Mouse (Mus musculus): Measurements from ENCODE around the gene Sox5. TPM values are rescaled to one million over a fixed set of nuclear protein-coding genes. Genes with fewer than 3 reads are reported as not detected.

The Sox5 gene
- polyA plus RNA-seq, 1 experiment = 0.02 TPM

- TF ChIP-seq GATA1 (IDR thresholded peaks at IDR 0.05; ENCODE audit: low read length) = no peak
These were observed 122.4 kb downstream of the Sox5 start for GRCm38 (mm10) chr6:144659115-144660108.

GRCm38 (mm10) chr6:144652876-144653275 is 128.9 kb downstream of the Sox5 start:
- no peak for TF ChIP-seq GATA1 (IDR thresholded peaks at IDR 0.05; ENCODE audit: low read length)

GRCm38 (mm10) chr6:144648896-144649295 is 132.9 kb downstream of the Sox5 start:
- TF ChIP-seq GATA1 (IDR thresholded peaks at IDR 0.05; ENCODE audit: low read length) = no peak

GRCm38 (mm10) chr6:144648124-144648591 is 133.6 kb downstream of the Sox5 start:
- no peak for TF ChIP-seq GATA1 (IDR thresholded peaks at IDR 0.05; ENCODE audit: low read length)

- no peak for TF ChIP-seq GATA1 (IDR thresholded peaks at IDR 0.05; ENCODE audit: low read length)
These were observed 135.4 kb downstream of the Sox5 start for GRCm38 (mm10) chr6:144646331-144646730.

- no peak for TF ChIP-seq GATA1 (IDR thresholded peaks at IDR 0.05; ENCODE audit: low read length)
These were observed 136.0 kb downstream of the Sox5 start for GRCm38 (mm10) chr6:144645796-144646195.

- TF ChIP-seq GATA1 (IDR thresholded peaks at IDR 0.05; ENCODE audit: low read length) = no peak
These were observed 137.1 kb downstream of the Sox5 start for GRCm38 (mm10) chr6:144644711-144645110.

- no peak for TF ChIP-seq GATA1 (IDR thresholded peaks at IDR 0.05; ENCODE audit: low read length)
These were observed 138.2 kb downstream of the Sox5 start for GRCm38 (mm10) chr6:144643601-144644000.

- TF ChIP-seq GATA1 (IDR thresholded peaks at IDR 0.05; ENCODE audit: low read length) = no peak
These were observed 139.9 kb downstream of the Sox5 start for GRCm38 (mm10) chr6:144641888-144642287.

GRCm38 (mm10) chr6:144640591-144640990 is 141.2 kb downstream of the Sox5 start:
- no peak for TF ChIP-seq GATA1 (IDR thresholded peaks at IDR 0.05; ENCODE audit: low read length)

GRCm38 (mm10) chr6:144638547-144638946 is 143.2 kb downstream of the Sox5 start:
- no peak for TF ChIP-seq GATA1 (IDR thresholded peaks at IDR 0.05; ENCODE audit: low read length)

- TF ChIP-seq GATA1 (IDR thresholded peaks at IDR 0.05; ENCODE audit: low read length) = no peak
These were observed 154.2 kb downstream of the Sox5 start for GRCm38 (mm10) chr6:144627539-144628115.

GRCm38 (mm10) chr6:144621089-144621769 is 160.5 kb downstream of the Sox5 start:
- TF ChIP-seq GATA1 (IDR thresholded peaks at IDR 0.05; ENCODE audit: low read length) = no peak

- no peak for TF ChIP-seq GATA1 (IDR thresholded peaks at IDR 0.05; ENCODE audit: low read length)
These were observed 170.4 kb downstream of the Sox5 start for GRCm38 (mm10) chr6:144611383-144611791.

- TF ChIP-seq GATA1 (IDR thresholded peaks at IDR 0.05; ENCODE audit: low read length) = no peak
These were observed 170.9 kb downstream of the Sox5 start for GRCm38 (mm10) chr6:144610878-144611277.

GRCm38 (mm10) chr6:144602883-144603282 is 178.9 kb downstream of the Sox5 start:
- TF ChIP-seq GATA1 (IDR thresholded peaks at IDR 0.05; ENCODE audit: low read length) = no peak

Data from G1E-ER4 (cell line).